Comparison of ENCODE assay signal across 21 mouse cellular contexts in the genomic region with DNA sequence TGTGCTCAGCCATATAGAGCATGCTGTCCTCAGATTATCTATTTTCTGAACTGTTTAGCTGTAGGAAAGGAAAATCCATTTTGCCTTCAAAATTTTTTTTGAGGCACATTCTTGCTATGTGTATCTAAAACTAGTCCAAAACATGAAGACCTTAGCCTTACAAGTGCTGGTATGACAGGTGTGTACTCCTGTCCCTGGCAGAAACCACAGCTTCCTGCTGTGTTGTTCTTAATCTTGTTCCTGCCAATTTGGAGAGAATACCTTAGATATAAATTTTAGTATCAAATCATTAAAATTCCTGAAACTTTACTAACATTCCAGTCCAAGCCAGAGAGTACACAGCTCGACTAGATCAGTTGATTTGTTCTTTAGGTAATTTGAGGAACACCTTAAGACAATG.
"Had no signal": no experiment of that assay in that cellular context is flagged by ENCODE, and none has a peak within 500 bp of the region (broad histone marks: within the 10 kb centered on the region; RNA-seq: fewer than 3 reads in every experiment).

No protein-coding gene starts in this region.

- H3K27ac ChIP-seq: kidney, embryonic 15.5 days; left cerebral cortex, adult 2 months; limb, embryonic 12.5 days; limb, embryonic 15.5 days; liver, embryonic 14.5 days; midbrain, embryonic 10.5 days; stomach, embryonic 15.5 days had no signal

- H3K4me3 ChIP-seq: kidney, embryonic 15.5 days; left cerebral cortex, adult 2 months; limb, embryonic 12.5 days; limb, embryonic 15.5 days; megakaryocyte, embryonic 14.5 days; midbrain, embryonic 10.5 days; stomach, embryonic 15.5 days had no signal

- H3K36me3 ChIP-seq: kidney, embryonic 15.5 days; limb, embryonic 12.5 days; limb, embryonic 15.5 days; midbrain, embryonic 10.5 days; stomach, embryonic 15.5 days had no signal

- H3K27me3 ChIP-seq: kidney, embryonic 15.5 days; limb, embryonic 12.5 days; limb, embryonic 15.5 days; megakaryocyte, embryonic 14.5 days; stomach, embryonic 15.5 days had no signal

- DNase-seq: kidney, postnatal 10 days; kidney, postnatal 36 days; layer of hippocampus, postnatal 36 days; liver, postnatal 0 days; lung, embryonic 14.5 days; lung, postnatal 36 days; midbrain, embryonic 14.5 days; right cerebral cortex, adult 18-20 months; right cerebral cortex, postnatal 14 days; spleen, adult 18-20 months; thymus, postnatal 25 days had no signal

- ATAC-seq: liver, postnatal 0 days; lung, postnatal 0 days had no signal

- H3K4me1 ChIP-seq: kidney, embryonic 15.5 days; limb, embryonic 12.5 days; limb, embryonic 15.5 days; megakaryocyte, embryonic 14.5 days; midbrain, embryonic 10.5 days; stomach, embryonic 15.5 days had no signal

- H3K9ac ChIP-seq: kidney, embryonic 15.5 days; limb, embryonic 12.5 days; limb, embryonic 15.5 days; liver, embryonic 14.5 days; liver, postnatal 0 days; lung, embryonic 14.5 days; stomach, embryonic 15.5 days had no signal

- H3K9me3 ChIP-seq: kidney, embryonic 15.5 days; limb, embryonic 12.5 days; limb, embryonic 15.5 days; midbrain, embryonic 10.5 days; stomach, embryonic 15.5 days had no signal

- H3K4me2 ChIP-seq: kidney, embryonic 15.5 days; limb, embryonic 12.5 days; limb, embryonic 15.5 days; liver, embryonic 11.5 days; lung, embryonic 14.5 days; stomach, embryonic 15.5 days had no signal
